Mouse (Mus musculus): ENCODE measurements around the gene Sptssa.

GRCm38 (mm10) chr12:54654141-54654540 lies 2.2 kb downstream of the Sptssa start:
- TF ChIP-seq CTCF (IDR thresholded peaks at IDR 0.05; ENCODE audit: extremely low read depth, insufficient read depth, insufficient read length, insufficient replicate concordance) (no peak), POLR2A (IDR thresholded peaks at IDR 0.05; ENCODE audit: low read depth, low read length) (no peak)

Measured in spleen, adult 2 months (tissue).